Mouse (Mus musculus): ENCODE measurements at regions not wholly inside any gene's neighbourhood (a gene's known extent, or its start where the extent isn't known, plus 50 kb on each side); places are given as distances from the start of the nearest gene placed in this dataset.

DNA sequence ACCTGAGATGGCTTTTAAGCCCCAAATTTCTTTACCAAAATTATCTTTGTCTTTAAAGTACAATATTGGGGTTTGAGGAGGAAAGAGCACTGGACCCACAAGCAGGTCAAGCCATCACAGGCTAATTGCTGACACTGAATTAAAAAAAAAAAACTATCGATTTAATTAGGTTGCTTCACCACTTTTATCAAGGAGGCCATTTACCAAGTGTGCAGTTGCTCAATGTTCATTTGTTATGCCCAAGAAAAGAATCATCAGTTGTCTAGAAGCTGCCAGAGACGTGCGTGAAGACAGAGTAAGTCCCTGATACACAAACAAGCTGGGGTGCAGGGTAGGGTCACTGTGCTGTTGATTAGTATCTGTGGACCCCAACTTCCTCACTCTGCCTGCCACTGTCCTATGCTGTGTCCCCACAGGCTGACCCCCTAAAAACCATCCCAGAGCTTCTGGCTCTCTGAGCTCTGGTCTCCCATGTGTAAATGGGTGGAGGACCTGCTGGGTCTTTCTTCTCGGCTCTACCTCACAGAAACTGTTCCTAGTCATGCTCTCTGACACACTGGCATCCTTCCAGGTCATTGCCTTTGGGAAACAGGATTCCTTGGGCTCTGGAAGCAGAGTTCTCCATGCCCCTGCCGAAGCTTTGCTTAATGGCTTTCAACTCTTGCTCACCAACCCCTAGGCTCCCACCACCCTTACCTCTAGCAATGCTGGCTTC lies 116.8 kb downstream of the Dyrk2 start:
- Histone ChIP-seq H3K9me3 (ENCODE audit: low read depth, low read length) (no peaks in the 10 kb centered on the region), H3K27me3 (ENCODE audit: insufficient read depth, low read length) (no peaks in the 10 kb centered on the region), H3K4me1 (ENCODE audit: insufficient read depth) (no peaks in the 10 kb centered on the region), H3K36me3 (ENCODE audit: insufficient read depth) (no peaks in the 10 kb centered on the region), H3K4me2 (no peak overlapping the region), H3K4me3 (ENCODE audit: low read depth, low read length) (no peak overlapping the region), H3K9ac (no peak overlapping the region), H3K27ac (ENCODE audit: low read depth) (no peak overlapping the region)
- ATAC-seq (ENCODE audit: insufficient read depth) (no peak), DNase-seq (no peak)
- WGBS = 66% methylated on average over 5 of the region's 5 CpGs
- no peak for TF ChIP-seq CTCF (IDR thresholded peaks at IDR 0.05; ENCODE audit: low read depth)

DNA sequence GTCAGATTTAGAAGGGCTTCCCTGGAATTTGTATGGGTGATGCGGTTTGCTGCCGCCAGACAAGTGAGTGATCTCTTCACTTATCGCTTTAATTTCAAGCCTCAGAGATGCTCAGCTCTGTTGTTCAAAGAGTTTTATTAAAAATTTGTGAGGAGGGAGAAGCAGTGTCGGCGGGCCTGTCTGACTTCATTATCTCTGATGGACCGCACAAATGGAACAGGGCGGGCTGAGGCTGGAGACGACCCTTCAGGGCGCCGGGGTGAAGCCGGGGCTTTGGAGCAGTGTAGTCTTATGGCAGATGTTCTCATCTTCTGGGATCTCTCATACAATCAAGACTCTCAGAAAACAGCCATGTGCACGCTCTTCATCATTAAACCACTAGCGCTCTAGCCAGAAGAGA lies 115.2 kb downstream of the Dyrk2 start:
- H3K36me3 ChIP-seq (ENCODE audit: insufficient read depth) = no peaks in the 10 kb centered on the region
- H3K4me2 ChIP-seq = no peak overlapping the region
- ATAC-seq (ENCODE audit: insufficient read depth) (no peak), DNase-seq (no peak)
- H3K4me1 ChIP-seq (ENCODE audit: insufficient read depth) = no peaks in the 10 kb centered on the region
- H3K4me3 ChIP-seq (ENCODE audit: low read depth, low read length) = no peak overlapping the region
- 93% methylated on average over 13 of the region's 13 CpGs for WGBS
- H3K9me3 ChIP-seq (ENCODE audit: low read depth, low read length) = no peaks in the 10 kb centered on the region
- H3K27me3 ChIP-seq (ENCODE audit: insufficient read depth, low read length) = no peaks in the 10 kb centered on the region
- TF ChIP-seq CTCF (IDR thresholded peaks at IDR 0.05; ENCODE audit: low read depth) = no peak
- no peak overlapping the region for H3K9ac ChIP-seq
- no peak overlapping the region for H3K27ac ChIP-seq (ENCODE audit: low read depth)

DNA sequence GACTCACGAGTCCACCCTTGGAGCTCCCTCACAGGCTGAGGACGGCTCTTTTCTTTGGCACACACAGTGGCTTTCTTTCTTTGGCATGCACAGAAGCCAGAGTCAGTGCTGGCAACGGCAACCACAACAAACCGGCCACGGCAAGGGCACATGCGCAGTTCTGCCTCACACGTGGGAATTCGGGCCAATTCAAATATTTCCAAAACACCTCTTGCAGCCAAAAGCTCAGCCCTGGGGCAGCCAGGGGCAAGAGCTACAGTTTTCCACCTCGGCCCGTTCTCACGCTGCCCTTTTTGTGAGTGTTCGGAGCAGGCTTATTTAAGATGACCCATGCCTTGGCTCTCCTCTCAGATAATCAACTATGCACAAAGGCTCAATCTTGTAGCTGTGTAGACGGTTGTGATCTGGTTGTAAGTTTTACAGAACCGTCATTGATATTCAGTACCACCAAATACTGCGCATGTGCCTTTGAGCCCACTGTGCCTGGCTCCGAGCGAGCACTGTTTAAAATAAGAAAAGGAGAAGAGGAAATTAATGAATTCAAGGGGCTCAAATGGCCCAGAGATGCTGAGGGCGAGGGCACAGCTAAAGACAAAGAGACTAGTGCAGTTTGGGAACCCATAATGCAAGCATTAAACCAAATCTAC lies 111.1 kb downstream of the Dyrk2 start:
- DNase-seq (peak; percentile 79), ATAC-seq (ENCODE audit: insufficient read depth) (peak; percentile 64)
- Histone ChIP-seq H3K27ac (ENCODE audit: low read depth) (no peak overlapping the region), H3K36me3 (ENCODE audit: insufficient read depth) (no peaks in the 10 kb centered on the region), H3K4me2 (no peak overlapping the region), H3K9me3 (ENCODE audit: low read depth, low read length) (no peaks in the 10 kb centered on the region), H3K4me3 (ENCODE audit: low read depth, low read length) (no peak overlapping the region), H3K4me1 (ENCODE audit: insufficient read depth) (no peaks in the 10 kb centered on the region), H3K27me3 (ENCODE audit: insufficient read depth, low read length) (no peaks in the 10 kb centered on the region), H3K9ac (no peak overlapping the region)
- TF ChIP-seq CTCF (IDR thresholded peaks at IDR 0.05; ENCODE audit: low read depth) = no peak
- 64% methylated on average over 18 of the region's 18 CpGs for WGBS

DNA sequence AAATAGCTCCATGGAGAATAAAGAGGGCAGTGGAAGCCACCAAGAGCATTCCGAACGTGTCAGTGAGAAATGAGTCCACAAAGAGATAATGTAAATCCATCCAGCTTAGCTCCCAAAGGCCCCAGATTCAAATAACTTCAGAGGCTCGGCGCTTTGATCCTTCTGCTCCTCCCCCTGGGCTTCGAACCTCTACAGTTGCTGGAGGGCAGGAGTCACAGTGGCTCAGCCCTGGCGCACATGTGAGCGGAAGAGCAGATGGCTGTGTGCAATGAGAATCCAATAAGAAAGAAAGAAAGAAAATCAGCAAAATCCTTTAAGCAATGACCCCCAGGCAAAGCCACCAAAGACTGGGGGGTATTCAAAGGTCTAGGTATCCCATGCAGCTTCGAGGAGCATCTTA lies 109.6 kb downstream of the Dyrk2 start:
- no peaks in the 10 kb centered on the region for H3K9me3 ChIP-seq (ENCODE audit: low read depth, low read length)
- ATAC-seq (ENCODE audit: insufficient read depth) = no peak
- no peak for DNase-seq
- 64% methylated on average over 8 of the region's 8 CpGs for WGBS
- H3K27ac ChIP-seq (ENCODE audit: low read depth) = no peak overlapping the region
- H3K4me1 ChIP-seq (ENCODE audit: insufficient read depth) = no peaks in the 10 kb centered on the region
- no peak for TF ChIP-seq CTCF (IDR thresholded peaks at IDR 0.05; ENCODE audit: low read depth)
- H3K36me3 ChIP-seq (ENCODE audit: insufficient read depth) = no peaks in the 10 kb centered on the region
- H3K4me2 ChIP-seq = no peak overlapping the region
- H3K27me3 ChIP-seq (ENCODE audit: insufficient read depth, low read length) = no peaks in the 10 kb centered on the region
- H3K4me3 ChIP-seq (ENCODE audit: low read depth, low read length) = no peak overlapping the region
- H3K9ac ChIP-seq = no peak overlapping the region

DNA sequence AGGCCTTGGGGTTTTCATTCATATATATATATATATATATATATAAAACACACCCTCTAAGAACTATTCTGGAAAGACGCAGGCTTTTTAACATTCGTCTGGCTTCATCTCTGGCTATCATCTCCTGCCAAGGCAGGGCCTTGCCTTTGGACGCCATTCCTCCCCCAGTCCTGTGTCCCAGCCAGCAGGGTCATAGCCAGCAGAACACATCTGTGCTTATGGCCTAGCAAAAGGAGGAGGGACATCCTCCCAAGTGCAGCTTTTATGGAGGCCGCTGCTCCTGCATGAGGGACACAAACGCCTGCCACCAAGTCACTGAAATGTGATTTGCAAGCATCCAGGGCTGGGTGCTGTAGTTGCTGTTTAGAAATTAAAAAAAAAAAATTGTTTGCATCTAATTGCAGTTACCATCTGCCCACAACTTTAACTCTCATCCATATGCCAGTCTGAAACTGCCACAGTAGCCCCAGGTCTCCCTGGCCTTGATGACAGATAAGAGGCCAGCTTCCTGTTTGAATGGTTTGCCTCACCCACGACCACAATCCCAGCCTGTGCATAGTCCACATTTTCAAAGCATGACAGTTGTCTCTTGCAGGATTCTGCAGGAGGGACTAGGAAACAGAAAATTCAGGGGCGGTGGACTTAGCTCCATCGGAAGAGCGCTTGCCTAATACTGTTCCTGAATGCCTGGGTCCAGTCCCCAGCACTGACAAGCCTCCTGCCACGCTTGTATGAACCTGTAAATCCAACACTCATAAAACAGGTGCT lies 108.7 kb downstream of the Dyrk2 start:
- WGBS = 58% methylated on average over 10 of the region's 10 CpGs
- no peak overlapping the region for H3K27ac ChIP-seq (ENCODE audit: low read depth)
- H3K9me3 ChIP-seq (ENCODE audit: low read depth, low read length) = no peaks in the 10 kb centered on the region
- TF ChIP-seq CTCF (IDR thresholded peaks at IDR 0.05; ENCODE audit: low read depth) = no peak
- no peak overlapping the region for H3K9ac ChIP-seq
- ATAC-seq (ENCODE audit: insufficient read depth) (0 out of 2 replicates have a peak, but pooled peaks have one; percentile 56), DNase-seq (peak; percentile 69)
- no peak overlapping the region for H3K4me3 ChIP-seq (ENCODE audit: low read depth, low read length)
- no peaks in the 10 kb centered on the region for H3K36me3 ChIP-seq (ENCODE audit: insufficient read depth)
- H3K4me2 ChIP-seq = no peak overlapping the region
- no peaks in the 10 kb centered on the region for H3K4me1 ChIP-seq (ENCODE audit: insufficient read depth)
- H3K27me3 ChIP-seq (ENCODE audit: insufficient read depth, low read length) = no peaks in the 10 kb centered on the region

DNA sequence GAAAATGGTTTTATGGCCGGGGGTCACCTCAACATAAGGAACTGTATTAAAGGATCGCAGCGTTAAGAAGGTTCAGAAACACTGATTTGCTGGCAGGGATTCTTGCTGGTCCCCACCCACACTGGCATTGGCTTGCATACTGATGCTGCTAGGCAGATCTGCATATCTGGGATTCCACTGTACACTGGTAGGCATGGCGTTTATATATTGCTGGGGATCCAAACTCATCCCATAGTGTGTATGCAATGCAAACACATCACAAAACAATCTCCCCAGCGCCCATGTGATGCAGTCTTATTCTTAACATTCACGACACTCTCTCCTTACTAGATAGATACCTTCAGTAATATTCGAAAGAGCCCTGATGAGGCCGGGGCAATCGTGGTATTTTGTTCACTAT lies 105.0 kb downstream of the Dyrk2 start:
- no peak for DNase-seq
- H3K4me1 ChIP-seq (ENCODE audit: insufficient read depth) = no peaks in the 10 kb centered on the region
- H3K9me3 ChIP-seq (ENCODE audit: low read depth, low read length) = no peaks in the 10 kb centered on the region
- no peak overlapping the region for H3K27ac ChIP-seq (ENCODE audit: low read depth)
- H3K4me3 ChIP-seq (ENCODE audit: low read depth, low read length) = no peak overlapping the region
- H3K9ac ChIP-seq = no peak overlapping the region
- TF ChIP-seq CTCF (IDR thresholded peaks at IDR 0.05; ENCODE audit: low read depth) = no peak
- WGBS = 85% methylated on average over 9 of the region's 9 CpGs
- no peaks in the 10 kb centered on the region for H3K27me3 ChIP-seq (ENCODE audit: insufficient read depth, low read length)
- H3K4me2 ChIP-seq = no peak overlapping the region
- no peaks in the 10 kb centered on the region for H3K36me3 ChIP-seq (ENCODE audit: insufficient read depth)
- no peak for ATAC-seq (ENCODE audit: insufficient read depth)

Measured in lung, embryonic 14.5 days (tissue).